Mouse (Mus musculus) heart, adult 2 months (tissue): ENCODE measurements around the gene Prss8.
A peak's percentile ranks its signal among the peaks of the same experiment; 100 is the strongest.

Experiments
- CTCF ChIP-seq: fragments of 200-600 bp; IDR thresholded peaks from 2 replicates; pipeline ENCODE4 v1.8.1; 2022; ENCODE audit warnings: antibody characterized with exemption, mild to moderate bottlenecking, moderate library complexity
- EP300 ChIP-seq: fragments of 200-500 bp; IDR thresholded peaks from 2 replicates; pipeline ENCODE4 v1.6.1; 2011; ENCODE audit warnings: low read depth, low read length, control low read depth; ENCODE audit not compliant: insufficient read depth
- POLR2A ChIP-seq: fragments of 200-500 bp; IDR thresholded peaks from 2 replicates; pipeline ENCODE4 v1.6.1; 2011; ENCODE audit warnings: mild to moderate bottlenecking, low read depth, low read length, control low read depth; ENCODE audit not compliant: insufficient read depth

- TF ChIP-seq EP300: peak; percentile 92
- TF ChIP-seq POLR2A: peak; percentile 97
- no peak for TF ChIP-seq CTCF
These were observed 17.6 kb downstream of the Prss8 start, which contains the start of gene Kat8 for GRCm38 (mm10) chr7:127912190-127912871.
